Mouse (Mus musculus) heart, embryonic 16.5 days (tissue): Measurements from ENCODE around the gene Prickle4. TPM values are rescaled to one million over a fixed set of nuclear protein-coding genes. Genes with fewer than 3 reads are reported as not detected.

ENCODE experiments used
- ATAC-seq: fragments of 200-750 bp; cut with Nextera tagmentation; replicated peaks from 2 replicates; pipeline ENCODE4 v1.8.0; 2017; ENCODE audit warnings: moderate number of reproducible peaks; ENCODE audit not compliant: insufficient read depth, low FRiP score; ENCODE audit errors: extremely low read depth
- H3K27ac ChIP-seq: fragments of 300-500 bp; sonication (generic); 2 replicates; pipeline ENCODE4 v1.5.1; 2014; ENCODE audit warnings: mild to moderate bottlenecking, low read length, control low read depth, moderate library complexity
- H3K27me3 ChIP-seq: fragments of 300-500 bp; sonication (generic); 2 replicates; pipeline ENCODE4 v1.6.1; 2014; ENCODE audit warnings: low read length, mixed read lengths; ENCODE audit not compliant: control insufficient read depth, insufficient read depth
- H3K36me3 ChIP-seq: fragments of 300-500 bp; sonication (generic); 2 replicates; pipeline ENCODE4 v1.6.1; 2014; ENCODE audit not compliant: control insufficient read depth, insufficient read depth
- H3K4me1 ChIP-seq: fragments of 300-500 bp; sonication (generic); 2 replicates; pipeline ENCODE4 v1.6.1; 2014; ENCODE audit warnings: low read length, mixed read lengths; ENCODE audit not compliant: control insufficient read depth, insufficient read depth
- H3K4me2 ChIP-seq: fragments of 300-500 bp; sonication (generic); 2 replicates; pipeline ENCODE4 v1.6.1; 2014; ENCODE audit warnings: low read depth, mild to moderate bottlenecking, control low read depth, low read length
- H3K4me3 ChIP-seq: fragments of 300-500 bp; sonication (generic); 2 replicates; pipeline ENCODE4 v1.5.1; 2014; ENCODE audit warnings: mild to moderate bottlenecking, control low read depth, low read length
- H3K9ac ChIP-seq: fragments of 300-500 bp; sonication (generic); 2 replicates; pipeline ENCODE4 v1.6.1; 2014; ENCODE audit warnings: low read length, control low read depth
- H3K9me3 ChIP-seq: fragments of 300-500 bp; sonication (generic); replicated peaks from 2 replicates; pipeline ENCODE4 v1.6.1; 2016; ENCODE audit warnings: low read length; ENCODE audit not compliant: control insufficient read depth
- WGBS: fragments of 180-500 bp; shearing (Covaris S2); extraction: QIAGEN DNeasy Blood & Tissue Kit; methylation state at CpG from one replicate; pipeline ENCODE4 v1.1.7; 2014; 5-methylcytosine and 5-hydroxymethylcytosine counted together
- polyA plus RNA-seq: library from polyadenylated mRNA; unstranded; fragments of >200 nt; fragmentation: Nextera tagmentation; extraction: Ambion mirVana; gene quantifications from 2 replicates; pipeline ENCODE4 v1.2.1, GENCODE M21; 2015

Prickle4 gene
- polyA plus RNA-seq, 1 experiment from 2014 or later, result 0.72 TPM

- no peak overlapping the region for H3K4me3 ChIP-seq
- H3K36me3 ChIP-seq, result peaks cover 4% of the 10 kb centered on the region; the same call in 1 of the 2 replicates
- H3K4me1 ChIP-seq, result peaks cover 3% of the 10 kb centered on the region; the same call in 1 of the 2 replicates
- H3K9me3 ChIP-seq, result no peaks in the 10 kb centered on the region
- WGBS, result 88% methylated on average over 10 of the region's 10 CpGs
- no peak overlapping the region for H3K9ac ChIP-seq
- no peak overlapping the region for H3K4me2 ChIP-seq
- H3K27me3 ChIP-seq, result peaks cover 4% of the 10 kb centered on the region
- no peak for ATAC-seq
- H3K27ac ChIP-seq, result no peak overlapping the region
Observed at GRCm38 (mm10) chr17:47698156-47698555, 3.6 kb upstream of the Prickle4 start.

- peak overlapping the region; percentile 87 for H3K9ac ChIP-seq
- WGBS, result 2% methylated on average over 9 of the region's 23 CpGs
- peak overlapping the region; percentile 95 for H3K4me2 ChIP-seq
- no peaks in the 10 kb centered on the region for H3K9me3 ChIP-seq
- peaks cover 3% of the 10 kb centered on the region; the same call in 1 of the 2 replicates for H3K27me3 ChIP-seq
- peaks cover 3% of the 10 kb centered on the region; the same call in 1 of the 2 replicates for H3K4me1 ChIP-seq
- H3K36me3 ChIP-seq, result no peaks in the 10 kb centered on the region
- H3K27ac ChIP-seq, result peak overlapping the region; percentile 54; the same call in 1 of the 2 replicates
- peak overlapping the region; percentile 78 for H3K4me3 ChIP-seq
- ATAC-seq, result no peak
Observed at GRCm38 (mm10) chr17:47695337-47695710, 788 bp upstream of the Prickle4 start.

GRCm38 (mm10) chr17:47694442-47694502 lies 264 bp downstream of the Prickle4 start, which contains the start of gene Gm21981:
TSS of gene Gm21981 (minus strand) at chr17:47694455.
- peaks cover 3% of the 10 kb centered on the region; the same call in 1 of the 2 replicates for H3K27me3 ChIP-seq
- H3K4me1 ChIP-seq, result peaks cover 7% of the 10 kb centered on the region
- peak within 1 kb of the TSS; percentile 68 for H3K27ac ChIP-seq
- H3K36me3 ChIP-seq, result no peaks in the 10 kb centered on the region
- H3K9me3 ChIP-seq, result no peaks in the 10 kb centered on the region
- peak within 1 kb of the TSS; percentile 78 for H3K4me3 ChIP-seq
- peak within 1 kb of the TSS; percentile 87 for H3K9ac ChIP-seq
- WGBS, result 0% methylated on average over 3 of the region's 3 CpGs
- peak within 1 kb of the TSS; percentile 95 for H3K4me2 ChIP-seq
- ATAC-seq, result no peak

- WGBS, result 39% methylated on average over 13 of the region's 13 CpGs
- Histone ChIP-seq H3K27ac (no peak overlapping the region), H3K36me3 (no peaks in the 10 kb centered on the region), H3K4me1 (peaks cover 9% of the 10 kb centered on the region), H3K9me3 (no peaks in the 10 kb centered on the region), H3K27me3 (peaks cover 3% of the 10 kb centered on the region; the same call in 1 of the 2 replicates), H3K9ac (peak overlapping the region; percentile 87), H3K4me3 (peak overlapping the region; percentile 78), H3K4me2 (peak overlapping the region; percentile 95)
- peak; percentile 2; the same call in 1 of the 2 replicates for ATAC-seq
Observed at GRCm38 (mm10) chr17:47693671-47694441, 680 bp downstream of the Prickle4 start.

- Histone ChIP-seq H3K27ac (no peak overlapping the region), H3K9ac (no peak overlapping the region), H3K9me3 (no peaks in the 10 kb centered on the region), H3K36me3 (no peaks in the 10 kb centered on the region), H3K4me3 (no peak overlapping the region), H3K4me1 (peaks cover 16% of the 10 kb centered on the region), H3K4me2 (no peak overlapping the region), H3K27me3 (peaks cover 3% of the 10 kb centered on the region; the same call in 1 of the 2 replicates)
- WGBS, result 88% methylated on average over 3 of the region's 3 CpGs
- no peak for ATAC-seq
Observed at GRCm38 (mm10) chr17:47691650-47692049, 2.9 kb downstream of the Prickle4 start.

- no peak overlapping the region for H3K4me3 ChIP-seq
- no peak for ATAC-seq
- H3K27ac ChIP-seq, result no peak overlapping the region
- H3K36me3 ChIP-seq, result peaks cover 9% of the 10 kb centered on the region
- no peaks in the 10 kb centered on the region for H3K9me3 ChIP-seq
- H3K4me2 ChIP-seq, result no peak overlapping the region
- H3K9ac ChIP-seq, result no peak overlapping the region
- no peaks in the 10 kb centered on the region for H3K27me3 ChIP-seq
- peaks cover 16% of the 10 kb centered on the region for H3K4me1 ChIP-seq
- 75% methylated on average over 8 of the region's 8 CpGs for WGBS
Observed at GRCm38 (mm10) chr17:47689894-47690293, 4.6 kb downstream of the Prickle4 start.

GRCm38 (mm10) chr17:47688608-47689575 lies 5.6 kb downstream of the Prickle4 start, which contains the start of gene Frs3:
TSS of gene Frs3 (plus strand) at chr17:47689030.
- H3K9ac ChIP-seq, result peak within 1 kb of the TSS; percentile 91
- H3K36me3 ChIP-seq, result peaks cover 16% of the 10 kb centered on the region
- peak within 1 kb of the TSS; percentile 98 for H3K4me2 ChIP-seq
- ATAC-seq, result peak; percentile 71
- peak within 1 kb of the TSS; percentile 95 for H3K4me3 ChIP-seq
- no peaks in the 10 kb centered on the region for H3K9me3 ChIP-seq
- H3K27ac ChIP-seq, result peak within 1 kb of the TSS; percentile 86
- H3K4me1 ChIP-seq, result peaks cover 13% of the 10 kb centered on the region
- H3K27me3 ChIP-seq, result no peaks in the 10 kb centered on the region
- WGBS, result 1% methylated on average over 58 of the region's 58 CpGs

- H3K9ac ChIP-seq, result peak within 1 kb of the TSS; percentile 91
- H3K4me3 ChIP-seq, result peak within 1 kb of the TSS; percentile 95
- H3K4me2 ChIP-seq, result peak within 1 kb of the TSS; percentile 98
- H3K36me3 ChIP-seq, result peaks cover 16% of the 10 kb centered on the region
- H3K4me1 ChIP-seq, result peaks cover 13% of the 10 kb centered on the region
- 0% methylated on average over 9 of the region's 9 CpGs for WGBS
- H3K27ac ChIP-seq, result peak within 1 kb of the TSS; percentile 86
- no peaks in the 10 kb centered on the region for H3K27me3 ChIP-seq
- ATAC-seq, result no peak; the same call in 1 of the 2 replicates
- H3K9me3 ChIP-seq, result no peaks in the 10 kb centered on the region
Observed at GRCm38 (mm10) chr17:47688344-47688607, 6.3 kb downstream of the Prickle4 start, which contains the start of gene Tomm6. TSS of gene Tomm6 (minus strand) at chr17:47688386.
